Mouse (Mus musculus): ENCODE measurements around the gene Tfec. TPM values are rescaled to one million over a fixed set of nuclear protein-coding genes. Genes with fewer than 3 reads are reported as not detected.

The Tfec gene
- 1.1 and 1.3 TPM in 2 replicates for polyA plus RNA-seq (2015; fragmentation: Nextera tagmentation; extraction: Ambion mirVana)

- no peaks in the 10 kb centered on the region for H3K9me3 ChIP-seq (replicated peaks)
- H3K27me3 ChIP-seq, result no peaks in the 10 kb centered on the region
- H3K27ac ChIP-seq (replicated peaks), result no peak within 1 kb of the TSS
- no peak within 1 kb of the TSS for H3K4me3 ChIP-seq (replicated peaks)
- 61% methylated on average over 7 of the region's 7 CpGs for WGBS
- no peak for ATAC-seq (ENCODE audit: insufficient number of reproducible peaks, low FRiP score, low TSS enrichment, low read depth)
- H3K9ac ChIP-seq, result no peak within 1 kb of the TSS
- no peaks in the 10 kb centered on the region for H3K36me3 ChIP-seq
- no peaks in the 10 kb centered on the region for H3K4me1 ChIP-seq
- no peak within 1 kb of the TSS for H3K4me2 ChIP-seq (replicated peaks)
Observed at GRCm38 (mm10) chr6:16898251-16898862, at the start of gene Tfec. Gene Tfec, minus strand, starts transcription at chr6:16898441.

- Histone ChIP-seq H3K36me3 (no peaks in the 10 kb centered on the region), H3K27ac (replicated peaks) (no peak overlapping the region), H3K4me1 (no peaks in the 10 kb centered on the region), H3K9ac (no peak overlapping the region), H3K9me3 (replicated peaks) (no peaks in the 10 kb centered on the region), H3K4me2 (replicated peaks) (no peak overlapping the region), H3K27me3 (no peaks in the 10 kb centered on the region), H3K4me3 (replicated peaks) (no peak overlapping the region)
- ATAC-seq (ENCODE audit: insufficient number of reproducible peaks, low FRiP score, low TSS enrichment, low read depth), result no peak
- 72% methylated on average over 3 of the region's 3 CpGs for WGBS
Observed at GRCm38 (mm10) chr6:16947837-16948236, 49.6 kb upstream of the Tfec start.

- no peak overlapping the region for H3K27ac ChIP-seq (replicated peaks)
- no peak for ATAC-seq (ENCODE audit: insufficient number of reproducible peaks, low FRiP score, low TSS enrichment, low read depth)
- no peak overlapping the region for H3K4me3 ChIP-seq (replicated peaks)
- 86% methylated on average over 3 of the region's 3 CpGs for WGBS
- no peaks in the 10 kb centered on the region for H3K9me3 ChIP-seq (replicated peaks)
- no peaks in the 10 kb centered on the region for H3K4me1 ChIP-seq
- H3K9ac ChIP-seq, result no peak overlapping the region
- no peak overlapping the region for H3K4me2 ChIP-seq (replicated peaks)
- no peaks in the 10 kb centered on the region for H3K27me3 ChIP-seq
- no peaks in the 10 kb centered on the region for H3K36me3 ChIP-seq
Observed at GRCm38 (mm10) chr6:16943513-16943912, 45.3 kb upstream of the Tfec start.

- no peak overlapping the region for H3K4me3 ChIP-seq (replicated peaks)
- no peaks in the 10 kb centered on the region for H3K36me3 ChIP-seq
- no peaks in the 10 kb centered on the region for H3K27me3 ChIP-seq
- H3K9ac ChIP-seq, result no peak overlapping the region
- H3K27ac ChIP-seq (replicated peaks), result no peak overlapping the region
- no peaks in the 10 kb centered on the region for H3K9me3 ChIP-seq (replicated peaks)
- H3K4me2 ChIP-seq (replicated peaks), result no peak overlapping the region
- no peaks in the 10 kb centered on the region for H3K4me1 ChIP-seq
- no peak for ATAC-seq (ENCODE audit: insufficient number of reproducible peaks, low FRiP score, low TSS enrichment, low read depth)
- 71% methylated on average over 4 of the region's 4 CpGs for WGBS
Observed at GRCm38 (mm10) chr6:16942433-16942832, 44.2 kb upstream of the Tfec start.

GRCm38 (mm10) chr6:16931059-16931458, 32.8 kb upstream of the Tfec start:
- WGBS, result 80% methylated on average over 6 of the region's 6 CpGs
- ATAC-seq (ENCODE audit: insufficient number of reproducible peaks, low FRiP score, low TSS enrichment, low read depth), result no peak
- H3K4me1 ChIP-seq, result no peaks in the 10 kb centered on the region
- H3K9me3 ChIP-seq (replicated peaks), result no peaks in the 10 kb centered on the region
- no peak overlapping the region for H3K4me2 ChIP-seq (replicated peaks)
- no peak overlapping the region for H3K9ac ChIP-seq
- H3K4me3 ChIP-seq (replicated peaks), result no peak overlapping the region
- H3K36me3 ChIP-seq, result no peaks in the 10 kb centered on the region
- no peak overlapping the region for H3K27ac ChIP-seq (replicated peaks)
- no peaks in the 10 kb centered on the region for H3K27me3 ChIP-seq

GRCm38 (mm10) chr6:16920111-16920656, 21.9 kb upstream of the Tfec start:
- Histone ChIP-seq H3K9me3 (replicated peaks) (no peaks in the 10 kb centered on the region), H3K4me1 (no peaks in the 10 kb centered on the region), H3K9ac (no peak overlapping the region), H3K4me3 (replicated peaks) (no peak overlapping the region), H3K4me2 (replicated peaks) (no peak overlapping the region), H3K27me3 (no peaks in the 10 kb centered on the region), H3K27ac (replicated peaks) (no peak overlapping the region), H3K36me3 (no peaks in the 10 kb centered on the region)
- ATAC-seq (ENCODE audit: insufficient number of reproducible peaks, low FRiP score, low TSS enrichment, low read depth), result no peak
- WGBS, result 47% methylated on average over 2 of the region's 2 CpGs

- Histone ChIP-seq H3K4me1 (no peaks in the 10 kb centered on the region), H3K9ac (no peak overlapping the region), H3K27ac (replicated peaks) (no peak overlapping the region), H3K36me3 (no peaks in the 10 kb centered on the region), H3K9me3 (replicated peaks) (no peaks in the 10 kb centered on the region), H3K4me3 (replicated peaks) (no peak overlapping the region), H3K27me3 (no peaks in the 10 kb centered on the region), H3K4me2 (replicated peaks) (no peak overlapping the region)
- no peak for ATAC-seq (ENCODE audit: insufficient number of reproducible peaks, low FRiP score, low TSS enrichment, low read depth)
- WGBS, result 69% methylated on average over 5 of the region's 5 CpGs
Observed at GRCm38 (mm10) chr6:16891819-16892218, 6.4 kb downstream of the Tfec start.

GRCm38 (mm10) chr6:16883537-16884307, 14.5 kb downstream of the Tfec start:
- H3K4me1 ChIP-seq, result no peaks in the 10 kb centered on the region
- no peak overlapping the region for H3K9ac ChIP-seq
- H3K4me3 ChIP-seq (replicated peaks), result no peak overlapping the region
- no peaks in the 10 kb centered on the region for H3K36me3 ChIP-seq
- no peaks in the 10 kb centered on the region for H3K27me3 ChIP-seq
- no peak overlapping the region for H3K27ac ChIP-seq (replicated peaks)
- no peaks in the 10 kb centered on the region for H3K9me3 ChIP-seq (replicated peaks)
- WGBS, result 71% methylated on average over 5 of the region's 5 CpGs
- ATAC-seq (ENCODE audit: insufficient number of reproducible peaks, low FRiP score, low TSS enrichment, low read depth), result no peak
- H3K4me2 ChIP-seq (replicated peaks), result no peak overlapping the region

- no peak for ATAC-seq (ENCODE audit: insufficient number of reproducible peaks, low FRiP score, low TSS enrichment, low read depth)
- no peaks in the 10 kb centered on the region for H3K9me3 ChIP-seq (replicated peaks)
- 81% methylated on average over 2 of the region's 2 CpGs for WGBS
- H3K4me3 ChIP-seq (replicated peaks), result no peak overlapping the region
- no peak overlapping the region for H3K4me2 ChIP-seq (replicated peaks)
- no peaks in the 10 kb centered on the region for H3K4me1 ChIP-seq
- H3K36me3 ChIP-seq, result no peaks in the 10 kb centered on the region
- H3K27ac ChIP-seq (replicated peaks), result no peak overlapping the region
- no peak overlapping the region for H3K9ac ChIP-seq
- H3K27me3 ChIP-seq, result no peaks in the 10 kb centered on the region
Observed at GRCm38 (mm10) chr6:16874021-16874542, 24.2 kb downstream of the Tfec start.

GRCm38 (mm10) chr6:16870067-16870466, 28.2 kb downstream of the Tfec start:
- WGBS, result 35% methylated on average over 2 of the region's 2 CpGs
- ATAC-seq (ENCODE audit: insufficient number of reproducible peaks, low FRiP score, low TSS enrichment, low read depth), result no peak
- Histone ChIP-seq H3K27ac (replicated peaks) (no peak overlapping the region), H3K36me3 (no peaks in the 10 kb centered on the region), H3K4me1 (no peaks in the 10 kb centered on the region), H3K4me3 (replicated peaks) (no peak overlapping the region), H3K9ac (no peak overlapping the region), H3K4me2 (replicated peaks) (no peak overlapping the region), H3K27me3 (no peaks in the 10 kb centered on the region), H3K9me3 (replicated peaks) (no peaks in the 10 kb centered on the region)

GRCm38 (mm10) chr6:16868314-16868713, 29.9 kb downstream of the Tfec start:
- H3K36me3 ChIP-seq, result no peaks in the 10 kb centered on the region
- no peak for ATAC-seq (ENCODE audit: insufficient number of reproducible peaks, low FRiP score, low TSS enrichment, low read depth)
- no peak overlapping the region for H3K27ac ChIP-seq (replicated peaks)
- H3K9me3 ChIP-seq (replicated peaks), result no peaks in the 10 kb centered on the region
- no peaks in the 10 kb centered on the region for H3K27me3 ChIP-seq
- H3K4me1 ChIP-seq, result no peaks in the 10 kb centered on the region
- H3K4me2 ChIP-seq (replicated peaks), result no peak overlapping the region
- no peak overlapping the region for H3K9ac ChIP-seq
- 65% methylated on average over 2 of the region's 2 CpGs for WGBS
- H3K4me3 ChIP-seq (replicated peaks), result no peak overlapping the region

Measured in embryonic facial prominence, embryonic 15.5 days (tissue).